Mouse (Mus musculus): ENCODE measurements at regions not wholly inside any gene's neighbourhood (a gene's known extent, or its start where the extent isn't known, plus 50 kb on each side); places are given as distances from the start of the nearest gene placed in this dataset.

- TF ChIP-seq CTCF (IDR thresholded peaks at IDR 0.05; ENCODE audit: control insufficient read depth, insufficient read depth, low read length): no peak
- no peak for TF ChIP-seq POLR2A (IDR thresholded peaks at IDR 0.05; ENCODE audit: borderline replicate concordance, control insufficient read depth, low read depth, low read length)
Measured at GRCm38 (mm10) chr8:103894589-103894988, 206.8 kb upstream of the Cdh5 start.

All from bone marrow, adult 2 months (tissue).